Mouse (Mus musculus): ENCODE measurements around the gene Ankrd44. TPM values are rescaled to one million over a fixed set of nuclear protein-coding genes. Genes with fewer than 3 reads are reported as not detected.

The Ankrd44 gene
- polyA plus RNA-seq, 1 experiment: 18.6 TPM

GRCm38 (mm10) chr1:54597594-54598217, 328.5 kb downstream of the Ankrd44 start:
- no peak overlapping the region for H3K27ac ChIP-seq (ENCODE audit: insufficient read depth, low read length)
- H3K4me1 ChIP-seq (ENCODE audit: control insufficient read depth, insufficient read depth, low read length): no peaks in the 10 kb centered on the region
- 87% methylated on average over 4 of the region's 4 CpGs for WGBS
- DNase-seq: no peak
- H3K27me3 ChIP-seq (ENCODE audit: control insufficient read depth, insufficient read depth, low read length): no peaks in the 10 kb centered on the region
- no peak overlapping the region for H3K4me3 ChIP-seq (replicated peaks; ENCODE audit: insufficient read depth, low read depth, low read length)
- TF ChIP-seq CTCF (IDR thresholded peaks at IDR 0.05; ENCODE audit: borderline replicate concordance, insufficient read depth, low read depth, low read length): no peak
- no peak for TF ChIP-seq POLR2A (IDR thresholded peaks at IDR 0.05; ENCODE audit: borderline replicate concordance, insufficient read depth, low read length)

- Histone ChIP-seq H3K27ac (ENCODE audit: insufficient read depth, low read length) (no peak overlapping the region), H3K4me3 (replicated peaks; ENCODE audit: insufficient read depth, low read depth, low read length) (no peak overlapping the region), H3K27me3 (ENCODE audit: control insufficient read depth, insufficient read depth, low read length) (no peaks in the 10 kb centered on the region), H3K4me1 (ENCODE audit: control insufficient read depth, insufficient read depth, low read length) (no peaks in the 10 kb centered on the region)
- TF ChIP-seq CTCF (IDR thresholded peaks at IDR 0.05; ENCODE audit: borderline replicate concordance, insufficient read depth, low read depth, low read length): no peak
- no peak for TF ChIP-seq POLR2A (IDR thresholded peaks at IDR 0.05; ENCODE audit: borderline replicate concordance, insufficient read depth, low read length)
- 78% methylated on average over 2 of the region's 2 CpGs for WGBS
- DNase-seq: no peak
These were observed 330.0 kb downstream of the Ankrd44 start for GRCm38 (mm10) chr1:54596151-54596550.

Other genes with a start within 250 kb of the Ankrd44 start
- gene Sf3b1, start 101.1 kb upstream of the Ankrd44 start, polyA plus RNA-seq (2012; rRNA removed): 161 and 168 TPM in 2 replicates
- 27.5 and 30.8 TPM in 2 replicates for gene Coq10b, start 126.4 kb upstream of the Ankrd44 start, polyA plus RNA-seq (2012; rRNA removed)
- gene Hspe1, start 161.7 kb upstream of the Ankrd44 start, polyA plus RNA-seq (2012; rRNA removed): 156 and 173 TPM in 2 replicates
- 116 and 118 TPM in 2 replicates for gene Hspd1, start 161.9 kb upstream of the Ankrd44 start, polyA plus RNA-seq (2012; rRNA removed)
- 48.0 and 48.8 TPM in 2 replicates for gene Mob4, start 204.8 kb upstream of the Ankrd44 start, polyA plus RNA-seq (2012; rRNA removed)